Mouse (Mus musculus) layer of hippocampus, postnatal 25 days (tissue): ENCODE measurements around the gene Sectm1a. TPM values are rescaled to one million over a fixed set of nuclear protein-coding genes. Genes with fewer than 3 reads are reported as not detected.
"Not testable (repeated sequence)": the region's sequence is repeated elsewhere in the genome, so short reads cannot be mapped to it uniquely, and the experiment has no call there.

ENCODE experiments used
- DNase-seq, 2 experiments: peaks; one replicate each; pipeline ENCODE4 v3.0.0; 2022; ENCODE audit warnings: mixed read lengths in 2 of 2, low spot score in 1 of 2; ENCODE audit errors: extremely low spot score in 1 of 2
- total RNA-seq, 2 experiments: library from RNA; stranded (reverse); gene quantifications; 2 replicates each; pipeline ENCODE4 v1.2.3; 2021

Gene Sectm1a
- total RNA-seq, result not detected

- DNase-seq, result no peak
These were observed at the start of gene Sectm1a for GRCm38 (mm10) chr11:121081120-121081519. Gene Sectm1a (minus strand): TSS chr11:121081220.

GRCm38 (mm10) chr11:121129616-121130015 is 48.6 kb upstream of the Sectm1a start:
- DNase-seq, result no peak

- DNase-seq, result no peak
These were observed 46.4 kb upstream of the Sectm1a start for GRCm38 (mm10) chr11:121127441-121127840.

- DNase-seq, result no peak
These were observed 45.4 kb upstream of the Sectm1a start for GRCm38 (mm10) chr11:121126395-121126794.

- no peak for DNase-seq
These were observed 44.6 kb upstream of the Sectm1a start for GRCm38 (mm10) chr11:121125522-121126172.

- no peak for DNase-seq
These were observed 42.4 kb upstream of the Sectm1a start for GRCm38 (mm10) chr11:121123438-121123837.

- no peak for DNase-seq
These were observed 41.1 kb upstream of the Sectm1a start for GRCm38 (mm10) chr11:121122024-121122670.

- DNase-seq, result no peak
These were observed 40.1 kb upstream of the Sectm1a start for GRCm38 (mm10) chr11:121121151-121121550.

- no peak for DNase-seq
These were observed 37.6 kb upstream of the Sectm1a start, which contains the start of gene Tex19.2 for GRCm38 (mm10) chr11:121118577-121118976. Gene Tex19.2 (minus strand): TSS chr11:121118677.

- DNase-seq, result no peak
These were observed 37.1 kb upstream of the Sectm1a start for GRCm38 (mm10) chr11:121118106-121118505.

GRCm38 (mm10) chr11:121112091-121112775 is 31.2 kb upstream of the Sectm1a start:
- DNase-seq, result no peak

GRCm38 (mm10) chr11:121111601-121112000 is 30.6 kb upstream of the Sectm1a start:
- no peak for DNase-seq

GRCm38 (mm10) chr11:121111051-121111450 is 30.0 kb upstream of the Sectm1a start:
- no peak for DNase-seq

- DNase-seq, result peak in 1 of 2 experiments; percentile 6
These were observed 29.0 kb upstream of the Sectm1a start for GRCm38 (mm10) chr11:121109986-121110385.

- DNase-seq, result no peak
These were observed 27.0 kb upstream of the Sectm1a start for GRCm38 (mm10) chr11:121108061-121108460.

GRCm38 (mm10) chr11:121107242-121107641 is 26.2 kb upstream of the Sectm1a start:
- DNase-seq, result not testable (repeated sequence)

- DNase-seq, result no peak
These were observed 20.2 kb upstream of the Sectm1a start for GRCm38 (mm10) chr11:121101124-121101805.

- no peak for DNase-seq
These were observed 19.7 kb upstream of the Sectm1a start for GRCm38 (mm10) chr11:121100692-121101091.

- no peak for DNase-seq
These were observed 18.7 kb upstream of the Sectm1a start for GRCm38 (mm10) chr11:121099762-121100161.

GRCm38 (mm10) chr11:121092606-121093585 is 11.9 kb upstream of the Sectm1a start:
- no peak for DNase-seq
